8 mouse cellular contexts compared by ENCODE assay signal in the genomic region with DNA sequence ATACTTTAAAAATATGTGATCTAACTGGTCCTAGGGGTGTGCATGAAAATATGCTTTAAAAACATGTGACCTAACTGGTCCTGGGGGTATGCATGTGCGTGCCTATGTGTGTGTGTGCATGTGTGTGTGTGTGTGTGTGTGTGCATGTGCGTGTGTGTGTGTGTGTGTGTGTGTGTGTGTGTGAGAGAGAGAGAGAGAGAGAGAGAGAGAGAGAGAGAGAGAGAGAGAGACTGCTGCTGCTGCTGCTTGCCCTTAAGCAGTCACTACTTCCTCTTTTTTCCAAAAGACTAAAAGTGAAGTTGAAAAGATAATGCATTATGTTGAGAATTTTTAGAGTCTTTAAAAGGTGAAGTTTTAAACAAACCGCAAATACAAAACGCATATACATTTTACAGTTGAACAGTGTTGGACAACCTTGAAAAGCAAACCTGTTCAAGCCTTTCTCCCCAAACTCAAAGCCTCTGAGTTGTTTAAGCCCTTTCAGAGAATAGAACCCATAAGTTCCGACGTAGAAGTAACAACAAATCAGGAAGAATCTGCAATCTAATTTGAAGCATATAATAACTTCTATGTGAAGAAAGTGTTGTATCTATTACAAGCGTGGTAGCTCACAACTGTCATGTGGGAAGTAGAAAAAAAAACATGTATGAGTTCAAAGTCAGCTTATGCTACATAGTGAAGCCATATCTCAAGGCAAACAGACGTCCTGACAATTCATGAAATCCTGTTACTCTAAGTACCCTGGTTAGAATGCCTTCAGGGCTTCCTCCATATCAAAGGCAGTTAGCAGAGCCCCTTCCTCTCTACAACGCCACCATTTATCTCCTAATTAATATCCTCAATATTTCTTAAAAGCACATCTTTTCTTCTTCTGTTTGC. TPM values are rescaled to one million over a fixed set of nuclear protein-coding genes. Genes with fewer than 3 reads are reported as not detected.
A peak's percentile ranks its signal among the peaks of the same experiment; 100 is the strongest.
DNase-seq lines count a peak whose midpoint lies in the region; ATAC-seq and TF ChIP-seq lines count a peak whose summit lies in the region.

No protein-coding gene starts in this region.

- 83% methylated on average over 8 of the region's 9 CpGs for WGBS in forebrain, embryonic 15.5 days
- WGBS in forebrain, embryonic 10.5 days: 83% methylated on average over 9 of the region's 9 CpGs
- WGBS in midbrain, embryonic 13.5 days: 79% methylated on average over 9 of the region's 9 CpGs
- 79% methylated on average over 9 of the region's 9 CpGs for WGBS in midbrain, embryonic 10.5 days
- 25% methylated on average over 9 of the region's 9 CpGs for WGBS in liver, embryonic 13.5 days (ENCODE audit: insufficient replicate concordance)
- 54% methylated on average over 9 of the region's 9 CpGs for WGBS in stomach, postnatal 0 days

- no peak overlapping the region for H3K27ac ChIP-seq in forebrain, embryonic 15.5 days (replicated peaks)
- no peak overlapping the region for H3K27ac ChIP-seq in forebrain, embryonic 10.5 days
- no peak overlapping the region for H3K27ac ChIP-seq in midbrain, embryonic 13.5 days
- H3K27ac ChIP-seq in midbrain, embryonic 10.5 days (replicated peaks): no peak overlapping the region
- H3K27ac ChIP-seq in liver, embryonic 13.5 days: peak overlapping the region; percentile 91; the same call in 1 of the 2 replicates
- H3K27ac ChIP-seq in stomach, postnatal 0 days (replicated peaks): peak overlapping the region; percentile 95

- no peaks in the 10 kb centered on the region for H3K9me3 ChIP-seq in forebrain, embryonic 15.5 days
- H3K9me3 ChIP-seq in forebrain, embryonic 10.5 days: no peaks in the 10 kb centered on the region
- no peaks in the 10 kb centered on the region for H3K9me3 ChIP-seq in midbrain, embryonic 13.5 days
- no peaks in the 10 kb centered on the region for H3K9me3 ChIP-seq in midbrain, embryonic 10.5 days (replicated peaks)
- H3K9me3 ChIP-seq in liver, embryonic 13.5 days (replicated peaks): no peaks in the 10 kb centered on the region
- H3K9me3 ChIP-seq in stomach, postnatal 0 days (ENCODE audit: control insufficient read depth, low read length): no peaks in the 10 kb centered on the region

- H3K4me3 ChIP-seq in forebrain, embryonic 15.5 days: no peak overlapping the region
- no peak overlapping the region for H3K4me3 ChIP-seq in forebrain, embryonic 10.5 days
- no peak overlapping the region for H3K4me3 ChIP-seq in midbrain, embryonic 13.5 days (replicated peaks)
- no peak overlapping the region for H3K4me3 ChIP-seq in midbrain, embryonic 10.5 days
- H3K4me3 ChIP-seq in liver, embryonic 13.5 days (replicated peaks): peak overlapping the region; percentile 70
- H3K4me3 ChIP-seq in stomach, postnatal 0 days (ENCODE audit: low read depth, low read length): peak overlapping the region; percentile 63; the same call in 1 of the 2 replicates

- no peak overlapping the region for H3K9ac ChIP-seq in forebrain, embryonic 15.5 days (replicated peaks)
- H3K9ac ChIP-seq in midbrain, embryonic 13.5 days (replicated peaks): no peak overlapping the region
- H3K9ac ChIP-seq in liver, embryonic 13.5 days: no peak overlapping the region
- H3K9ac ChIP-seq in stomach, postnatal 0 days (ENCODE audit: low read length): no peak overlapping the region

- no peak for ATAC-seq in forebrain, embryonic 15.5 days (replicated peaks)
- ATAC-seq in midbrain, embryonic 13.5 days: no peak
- peak; percentile 41 for ATAC-seq in liver, embryonic 13.5 days (ENCODE audit: low read depth)
- ATAC-seq in stomach, postnatal 0 days (ENCODE audit: low FRiP score, low TSS enrichment): no peak; the same call in 1 of the 2 replicates

- peak overlapping the region; percentile 40; the same call in 1 of the 2 replicates for H3K4me2 ChIP-seq in forebrain, embryonic 15.5 days (replicated peaks)
- peak overlapping the region; percentile 44 for H3K4me2 ChIP-seq in midbrain, embryonic 13.5 days (replicated peaks)
- H3K4me2 ChIP-seq in liver, embryonic 13.5 days: peak overlapping the region; percentile 74
- H3K4me2 ChIP-seq in stomach, postnatal 0 days (replicated peaks; ENCODE audit: low read depth): peak overlapping the region; percentile 67

- no peaks in the 10 kb centered on the region for H3K36me3 ChIP-seq in forebrain, embryonic 15.5 days
- H3K36me3 ChIP-seq in forebrain, embryonic 10.5 days (replicated peaks): no peaks in the 10 kb centered on the region
- H3K36me3 ChIP-seq in midbrain, embryonic 13.5 days: no peaks in the 10 kb centered on the region
- no peaks in the 10 kb centered on the region for H3K36me3 ChIP-seq in midbrain, embryonic 10.5 days
- H3K36me3 ChIP-seq in liver, embryonic 13.5 days: no peaks in the 10 kb centered on the region
- H3K36me3 ChIP-seq in stomach, postnatal 0 days (ENCODE audit: control insufficient read depth, insufficient read depth, low read length): no peaks in the 10 kb centered on the region

- no peak for DNase-seq in forebrain, embryonic 10.5 days (ENCODE audit: extremely low spot score, low spot score)
- no peak for DNase-seq in midbrain, embryonic 10.5 days (ENCODE audit: low spot score)
- no peak for DNase-seq in liver, embryonic 13.5 days
- DNase-seq in stomach, postnatal 0 days (ENCODE audit: low spot score): no peak
- DNase-seq in frontal cortex, postnatal 36 days (ENCODE audit: low spot score in 2 of 2): no peak
- no peak for DNase-seq in gastrocnemius, postnatal 10 days

- no peaks in the 10 kb centered on the region for H3K27me3 ChIP-seq in forebrain, embryonic 15.5 days
- no peaks in the 10 kb centered on the region for H3K27me3 ChIP-seq in forebrain, embryonic 10.5 days (ENCODE audit: poor library complexity, severe bottlenecking)
- no peaks in the 10 kb centered on the region for H3K27me3 ChIP-seq in midbrain, embryonic 13.5 days
- H3K27me3 ChIP-seq in midbrain, embryonic 10.5 days (ENCODE audit: low read depth, poor library complexity, severe bottlenecking): no peaks in the 10 kb centered on the region
- no peaks in the 10 kb centered on the region for H3K27me3 ChIP-seq in liver, embryonic 13.5 days
- no peaks in the 10 kb centered on the region for H3K27me3 ChIP-seq in stomach, postnatal 0 days (ENCODE audit: control insufficient read depth, insufficient read depth, low read length)

- no peak for TF ChIP-seq CTCF in stomach, postnatal 0 days (IDR thresholded peaks at IDR 0.05; ENCODE audit: low read depth)

- no peaks in the 10 kb centered on the region for H3K4me1 ChIP-seq in forebrain, embryonic 15.5 days
- H3K4me1 ChIP-seq in forebrain, embryonic 10.5 days: peaks cover 11% of the 10 kb centered on the region; the same call in 1 of the 2 replicates
- 0 out of 2 replicates have a peak, but pooled peaks cover 5% of the 10 kb centered on the region for H3K4me1 ChIP-seq in midbrain, embryonic 13.5 days (replicated peaks)
- peaks cover 8% of the 10 kb centered on the region for H3K4me1 ChIP-seq in midbrain, embryonic 10.5 days
- peaks cover 21% of the 10 kb centered on the region for H3K4me1 ChIP-seq in liver, embryonic 13.5 days (replicated peaks)
- H3K4me1 ChIP-seq in stomach, postnatal 0 days (replicated peaks; ENCODE audit: control insufficient read depth, insufficient read depth): no peaks in the 10 kb centered on the region

- TF ChIP-seq EP300 in stomach, postnatal 0 days (optimal IDR thresholded peaks at IDR 0.05): no peak

RNA-seq across cellular contexts. Expression of gene Pla2g4a, which starts 0.6 kb away (rescaled TPM):
- polyA plus RNA-seq in forebrain, embryonic 15.5 days (2015; fragmentation: Nextera tagmentation; extraction: Ambion mirVana): 1.1 and 1.4 TPM in 2 replicates
- 4.5 and 5.0 TPM in 2 replicates for polyA plus RNA-seq in forebrain, embryonic 10.5 days (2016; fragmentation: Nextera tagmentation; extraction: Ambion mirVana)
- 0.89 and 1.1 TPM in 2 replicates for polyA plus RNA-seq in midbrain, embryonic 13.5 days (2015; fragmentation: Nextera tagmentation; extraction: Ambion mirVana)
- polyA plus RNA-seq in midbrain, embryonic 10.5 days (2016; fragmentation: Nextera tagmentation; extraction: Ambion mirVana): 4.0 and 4.4 TPM in 2 replicates
- polyA plus RNA-seq in liver, embryonic 13.5 days (2015; fragmentation: Nextera tagmentation; extraction: Ambion mirVana): 11.0 and 12.4 TPM in 2 replicates
- polyA plus RNA-seq in stomach, postnatal 0 days (2015; fragmentation: Nextera tagmentation; extraction: Ambion mirVana): 31.4 and 31.6 TPM in 2 replicates
- 1 to 10 TPM; 5.1 to 6.0 TPM for total RNA-seq in gastrocnemius, postnatal 10 days (2021)

Comparison
In these comparisons a context has a peak if more than half of its experiments do, and no peak if none do; other contexts are left out.
1. H3K27ac ChIP-seq: peak in liver, embryonic 13.5 days (single experiment) and stomach, postnatal 0 days (single experiment); none in forebrain, embryonic 15.5 days (single experiment), forebrain, embryonic 10.5 days (single experiment), midbrain, embryonic 13.5 days (single experiment) and midbrain, embryonic 10.5 days (single experiment).
2. H3K4me3 ChIP-seq: peak in liver, embryonic 13.5 days (single experiment) and stomach, postnatal 0 days (single experiment); none in forebrain, embryonic 15.5 days (single experiment), forebrain, embryonic 10.5 days (single experiment), midbrain, embryonic 13.5 days (single experiment) and midbrain, embryonic 10.5 days (single experiment).
3. Peak in every context shown above with its lines, with median percentiles within 50 percentile points of each other: H3K4me2 ChIP-seq.